In the genomic region with DNA sequence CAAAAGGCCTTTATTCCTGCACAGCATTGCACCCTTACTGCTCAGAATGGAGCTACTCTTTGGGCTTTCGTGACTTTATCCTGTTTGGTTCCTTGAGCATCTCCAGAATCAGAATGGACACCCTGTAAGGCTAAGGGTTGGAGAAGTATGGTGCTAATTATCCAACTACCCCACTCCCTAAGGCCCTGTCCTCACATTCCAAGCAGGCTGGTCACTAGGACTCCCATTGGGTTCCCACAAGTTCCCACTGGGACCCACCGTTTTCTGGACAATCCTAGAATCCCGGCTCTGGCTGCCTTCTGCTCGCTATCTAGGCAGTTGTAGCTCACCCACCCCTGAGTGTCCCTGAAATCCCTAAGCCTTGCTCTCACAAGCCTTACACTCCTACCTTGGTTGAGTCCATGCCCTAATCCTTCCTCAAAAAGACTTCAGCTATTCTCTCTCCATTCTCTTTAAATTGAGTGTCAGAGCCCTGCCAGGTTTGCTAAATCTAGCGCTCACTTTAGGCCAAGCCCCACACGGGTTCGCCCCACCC, we compare ENCODE assay signal across 9 mouse cellular contexts.
DNase-seq lines count a peak whose midpoint lies in the region; ATAC-seq lines count a peak whose summit lies in the region.
"Had no signal": no experiment of that assay in that cellular context is flagged by ENCODE, and none has a peak within 500 bp of the region (broad histone marks: within the 10 kb centered on the region; RNA-seq: fewer than 3 reads in every experiment).

No protein-coding gene starts in this region.

- H3K27ac ChIP-seq in heart, embryonic 14.5 days (replicated peaks in 1 of 2; ENCODE audit: control insufficient read depth in 1 of 2, insufficient read depth in 1 of 2, low read depth in 2 of 2, low read length in 2 of 2): peak overlapping the region; percentile 7 to 72; a peak in 3 of 4 replicates
- no peak overlapping the region for H3K27ac ChIP-seq in forebrain, embryonic 16.5 days (ENCODE audit: low read length)
- peak overlapping the region; percentile 30; the same call in 1 of the 2 replicates for H3K27ac ChIP-seq in midbrain, embryonic 11.5 days (ENCODE audit: low read depth, low read length)

- H3K36me3 ChIP-seq in heart, embryonic 14.5 days (ENCODE audit: control insufficient read depth, insufficient read depth, low read length): no peaks in the 10 kb centered on the region
- no peaks in the 10 kb centered on the region for H3K36me3 ChIP-seq in forebrain, embryonic 16.5 days (ENCODE audit: control insufficient read depth, insufficient read depth)
- H3K36me3 ChIP-seq in midbrain, embryonic 11.5 days (ENCODE audit: control insufficient read depth, insufficient read depth, low read length): no peaks in the 10 kb centered on the region

- no peaks in the 10 kb centered on the region for H3K9me3 ChIP-seq in heart, embryonic 14.5 days (ENCODE audit: control insufficient read depth, low read length)
- H3K9me3 ChIP-seq in forebrain, embryonic 16.5 days (ENCODE audit: control insufficient read depth, low read length): no peaks in the 10 kb centered on the region
- H3K9me3 ChIP-seq in midbrain, embryonic 11.5 days (ENCODE audit: control insufficient read depth, low read length): no peaks in the 10 kb centered on the region

- no peak for DNase-seq in heart, adult 18-20 months
- peak; percentile 3 for DNase-seq in R1 (ENCODE audit: low read depth, low spot score)
- DNase-seq in midbrain, embryonic 11.5 days (ENCODE audit: low spot score, missing footprints): peak; percentile 89
- no peak for DNase-seq in left cerebral cortex, postnatal 14 days (ENCODE audit: low spot score in 2 of 2)
- DNase-seq in spleen, postnatal 14 days (ENCODE audit: low spot score in 2 of 2): no peak

- peaks cover 19 to 24% of the 10 kb centered on the region in 2 experiments for H3K4me1 ChIP-seq in heart, embryonic 14.5 days (ENCODE audit: control insufficient read depth in 2 of 2, insufficient read depth in 2 of 2, low read length in 2 of 2)
- H3K4me1 ChIP-seq in forebrain, embryonic 16.5 days (replicated peaks; ENCODE audit: control insufficient read depth, insufficient read depth, low read length): peaks cover 19% of the 10 kb centered on the region
- H3K4me1 ChIP-seq in midbrain, embryonic 11.5 days (ENCODE audit: control insufficient read depth, insufficient read depth, low read length): peaks cover 23% of the 10 kb centered on the region
- H3K4me1 ChIP-seq: megakaryocyte, embryonic 14.5 days had no signal

- WGBS in heart, embryonic 14.5 days: 19% methylated on average over 7 of the region's 7 CpGs
- WGBS in forebrain, embryonic 16.5 days: 20% methylated on average over 7 of the region's 7 CpGs
- WGBS in midbrain, embryonic 11.5 days: 11% methylated on average over 7 of the region's 7 CpGs

- no peaks in the 10 kb centered on the region for H3K27me3 ChIP-seq in heart, embryonic 14.5 days (ENCODE audit: control insufficient read depth, insufficient read depth, low read length)
- H3K27me3 ChIP-seq in forebrain, embryonic 16.5 days (replicated peaks; ENCODE audit: control insufficient read depth, insufficient read depth, low read length): no peaks in the 10 kb centered on the region
- no peaks in the 10 kb centered on the region for H3K27me3 ChIP-seq in midbrain, embryonic 11.5 days (ENCODE audit: control insufficient read depth, insufficient read depth, low read length)
- H3K27me3 ChIP-seq: megakaryocyte, embryonic 14.5 days had no signal

- H3K4me3 ChIP-seq in heart, embryonic 14.5 days (ENCODE audit: control insufficient read depth in 1 of 2, insufficient read depth in 1 of 2, low read depth in 1 of 2, low read length in 2 of 2): 0 out of 4 replicates have a peak overlapping the region, but pooled peaks of 1 of the 2 experiments have one; percentile 12
- no peak overlapping the region for H3K4me3 ChIP-seq in forebrain, embryonic 16.5 days (replicated peaks; ENCODE audit: low read length)
- no peak overlapping the region for H3K4me3 ChIP-seq in midbrain, embryonic 11.5 days (ENCODE audit: low read depth, low read length)
- H3K4me3 ChIP-seq: megakaryocyte, embryonic 14.5 days had no signal

- intact Hi-C loops in left cerebral cortex, postnatal 14 days (cut with DNase I): no loop called here

- H3K4me2 ChIP-seq in heart, embryonic 14.5 days (ENCODE audit: low read length): peak overlapping the region; percentile 59
- H3K4me2 ChIP-seq in forebrain, embryonic 16.5 days (ENCODE audit: low read length): peak overlapping the region; percentile 22; the same call in 1 of the 2 replicates
- H3K4me2 ChIP-seq in midbrain, embryonic 11.5 days: peak overlapping the region; percentile 23; the same call in 1 of the 2 replicates

- no peak overlapping the region; the same call in 1 of the 2 replicates for H3K9ac ChIP-seq in heart, embryonic 14.5 days (ENCODE audit: low read length)
- no peak overlapping the region for H3K9ac ChIP-seq in forebrain, embryonic 16.5 days (replicated peaks; ENCODE audit: low read depth, low read length)
- no peak overlapping the region for H3K9ac ChIP-seq in midbrain, embryonic 11.5 days (ENCODE audit: low read length)

- ATAC-seq in heart, embryonic 14.5 days (ENCODE audit: insufficient number of reproducible peaks, insufficient read depth, low FRiP score, low read depth): peak; percentile 15; the same call in 1 of the 2 replicates
- ATAC-seq in forebrain, embryonic 16.5 days: peak; percentile 7; the same call in 1 of the 2 replicates
- no peak; the same call in none of the 2 replicates for ATAC-seq in midbrain, embryonic 11.5 days (ENCODE audit: low FRiP score)
- no peak for ATAC-seq in megakaryocyte, adult 5-6 weeks (ENCODE audit: poor library complexity, severe bottlenecking)

Comparison
In these comparisons a context has a peak if more than half of its experiments do, and no peak if none do; other contexts are left out.
1. ATAC-seq: peak in heart, embryonic 14.5 days (single experiment) and forebrain, embryonic 16.5 days (single experiment); none in midbrain, embryonic 11.5 days (single experiment) and megakaryocyte, adult 5-6 weeks (single experiment).
2. DNase-seq: peak in R1 (single experiment) and midbrain, embryonic 11.5 days (single experiment); none in heart, adult 18-20 months (0 of 2), left cerebral cortex, postnatal 14 days (0 of 2) and spleen, postnatal 14 days (0 of 2).
3. Peak in every context shown above with its lines, with median percentiles within 50 percentile points of each other: H3K4me2 ChIP-seq.